Mouse (Mus musculus) splenic B cell, adult 2 months (primary cell): ENCODE measurements around the gene Pnkp.
"Not testable (repeated sequence)": the region's sequence is repeated elsewhere in the genome, so short reads cannot be mapped to it uniquely, and the experiment has no call there.

Experiments used
- DNase-seq: peaks from one replicate; pipeline ENCODE4 v3.0.0-alpha.2; 2011; ENCODE audit warnings: low read depth, low spot score
- H3K27me3 ChIP-seq: 2 replicates; pipeline ENCODE4 v1.6.1; 2012; ENCODE audit warnings: mild to moderate bottlenecking, low read length, moderate library complexity, mixed read lengths; ENCODE audit not compliant: control insufficient read depth, poor library complexity, insufficient read depth, severe bottlenecking
- H3K36me3 ChIP-seq: 2 replicates; pipeline ENCODE4 v1.6.1; 2012; ENCODE audit warnings: mild to moderate bottlenecking, low read length, moderate library complexity, mixed read lengths; ENCODE audit not compliant: control insufficient read depth, poor library complexity, insufficient read depth, severe bottlenecking

Gene Pnkp

GRCm38 (mm10) chr7:44867802-44868201, 10.9 kb downstream of the Pnkp start:
- DNase-seq: no peak
- no peaks in the 10 kb centered on the region for H3K36me3 ChIP-seq
- no peaks in the 10 kb centered on the region for H3K27me3 ChIP-seq

- no peak for DNase-seq
- Histone ChIP-seq H3K36me3 (no peaks in the 10 kb centered on the region), H3K27me3 (no peaks in the 10 kb centered on the region)
These were observed 11.5 kb downstream of the Pnkp start for GRCm38 (mm10) chr7:44868465-44868864.

GRCm38 (mm10) chr7:44868919-44869696, 12.2 kb downstream of the Pnkp start:
- DNase-seq: peak; percentile 60
- H3K36me3 ChIP-seq: no peaks in the 10 kb centered on the region
- no peaks in the 10 kb centered on the region for H3K27me3 ChIP-seq

GRCm38 (mm10) chr7:44869697-44870528, 13.0 kb downstream of the Pnkp start, which contains the start of gene Ptov1:
Gene Ptov1 (minus strand): TSS chr7:44869788.
- H3K36me3 ChIP-seq: no peaks in the 10 kb centered on the region
- DNase-seq: peak; percentile 78
- H3K27me3 ChIP-seq: no peaks in the 10 kb centered on the region

GRCm38 (mm10) chr7:44870614-44871013, 13.7 kb downstream of the Pnkp start:
- DNase-seq: no peak
- H3K36me3 ChIP-seq: no peaks in the 10 kb centered on the region
- H3K27me3 ChIP-seq: no peaks in the 10 kb centered on the region

- H3K27me3 ChIP-seq: no peaks in the 10 kb centered on the region
- H3K36me3 ChIP-seq: no peaks in the 10 kb centered on the region
- no peak for DNase-seq
These were observed 14.2 kb downstream of the Pnkp start for GRCm38 (mm10) chr7:44871181-44871580.

GRCm38 (mm10) chr7:44871774-44872173, 14.8 kb downstream of the Pnkp start:
- H3K27me3 ChIP-seq, DNase-seq, H3K36me3 ChIP-seq: not testable (repeated sequence)

- Histone ChIP-seq H3K27me3 (no peaks in the 10 kb centered on the region), H3K36me3 (peaks cover 9% of the 10 kb centered on the region)
- no peak for DNase-seq
These were observed 20.9 kb downstream of the Pnkp start for GRCm38 (mm10) chr7:44877833-44878232.

GRCm38 (mm10) chr7:44883036-44883435, 26.1 kb downstream of the Pnkp start:
- H3K36me3 ChIP-seq: peaks cover 9% of the 10 kb centered on the region
- DNase-seq: no peak
- no peaks in the 10 kb centered on the region for H3K27me3 ChIP-seq

GRCm38 (mm10) chr7:44884637-44885036, 27.7 kb downstream of the Pnkp start:
- H3K27me3 ChIP-seq: no peaks in the 10 kb centered on the region
- peaks cover 12% of the 10 kb centered on the region for H3K36me3 ChIP-seq
- no peak for DNase-seq

GRCm38 (mm10) chr7:44886964-44887363, 30.0 kb downstream of the Pnkp start:
- Histone ChIP-seq H3K36me3 (peaks cover 5% of the 10 kb centered on the region; the same call in 1 of the 2 replicates), H3K27me3 (no peaks in the 10 kb centered on the region)
- DNase-seq: no peak

- no peak for DNase-seq
- H3K36me3 ChIP-seq: 0 out of 2 replicates have a peak, but pooled peaks cover 4% of the 10 kb centered on the region
- no peaks in the 10 kb centered on the region for H3K27me3 ChIP-seq
These were observed 31.5 kb downstream of the Pnkp start for GRCm38 (mm10) chr7:44888256-44889105.

- no peaks in the 10 kb centered on the region for H3K27me3 ChIP-seq
- DNase-seq: no peak
These were observed 33.2 kb downstream of the Pnkp start for GRCm38 (mm10) chr7:44890180-44890579.

GRCm38 (mm10) chr7:44890737-44891136, 33.8 kb downstream of the Pnkp start:
- DNase-seq: no peak
- Histone ChIP-seq H3K27me3 (no peaks in the 10 kb centered on the region), H3K36me3 (0 out of 2 replicates have a peak, but pooled peaks cover 4% of the 10 kb centered on the region)

More at GRCm38 (mm10) chr7:44890180-44890579, 33.2 kb downstream of the Pnkp start:
- 0 out of 2 replicates have a peak, but pooled peaks cover 4% of the 10 kb centered on the region for H3K36me3 ChIP-seq
